Mouse (Mus musculus): Measurements from ENCODE around the gene Rab34.

- TF ChIP-seq POLR2A (IDR thresholded peaks at IDR 0.05; ENCODE audit: insufficient read depth, low read length) (no peak), CTCF (IDR thresholded peaks at IDR 0.05; ENCODE audit: low read depth, low read length) (no peak)
Observed at GRCm38 (mm10) chr11:78161968-78162367, 26.3 kb upstream of the Rab34 start.

All from ES-Bruce4 (cell line).